Mouse (Mus musculus): Measurements from ENCODE around the gene Tgfbrap1. TPM values are rescaled to one million over a fixed set of nuclear protein-coding genes. Genes with fewer than 3 reads are reported as not detected.
"Not testable (repeated sequence)": the region's sequence is repeated elsewhere in the genome, so short reads cannot be mapped to it uniquely, and the experiment has no call there.

Gene Tgfbrap1
- total RNA-seq (2021), result 10 to 100 TPM; 40.6 to 42.3 TPM
- long read RNA-seq, experiment 1, full-length matches to known transcripts, result 16 of 37 reads
- long read RNA-seq, experiment 1, partial matches to known transcripts, result 7 of 37 reads
- long read RNA-seq, experiment 1, other reads (novel, unspliced or antisense), result 14 of 37 reads
- long read RNA-seq, experiment 2, full-length matches to known transcripts, result 15 of 35 reads
- long read RNA-seq, experiment 2, partial matches to known transcripts, result 5 of 35 reads
- long read RNA-seq, experiment 2, other reads (novel, unspliced or antisense), result 15 of 35 reads

DNA sequence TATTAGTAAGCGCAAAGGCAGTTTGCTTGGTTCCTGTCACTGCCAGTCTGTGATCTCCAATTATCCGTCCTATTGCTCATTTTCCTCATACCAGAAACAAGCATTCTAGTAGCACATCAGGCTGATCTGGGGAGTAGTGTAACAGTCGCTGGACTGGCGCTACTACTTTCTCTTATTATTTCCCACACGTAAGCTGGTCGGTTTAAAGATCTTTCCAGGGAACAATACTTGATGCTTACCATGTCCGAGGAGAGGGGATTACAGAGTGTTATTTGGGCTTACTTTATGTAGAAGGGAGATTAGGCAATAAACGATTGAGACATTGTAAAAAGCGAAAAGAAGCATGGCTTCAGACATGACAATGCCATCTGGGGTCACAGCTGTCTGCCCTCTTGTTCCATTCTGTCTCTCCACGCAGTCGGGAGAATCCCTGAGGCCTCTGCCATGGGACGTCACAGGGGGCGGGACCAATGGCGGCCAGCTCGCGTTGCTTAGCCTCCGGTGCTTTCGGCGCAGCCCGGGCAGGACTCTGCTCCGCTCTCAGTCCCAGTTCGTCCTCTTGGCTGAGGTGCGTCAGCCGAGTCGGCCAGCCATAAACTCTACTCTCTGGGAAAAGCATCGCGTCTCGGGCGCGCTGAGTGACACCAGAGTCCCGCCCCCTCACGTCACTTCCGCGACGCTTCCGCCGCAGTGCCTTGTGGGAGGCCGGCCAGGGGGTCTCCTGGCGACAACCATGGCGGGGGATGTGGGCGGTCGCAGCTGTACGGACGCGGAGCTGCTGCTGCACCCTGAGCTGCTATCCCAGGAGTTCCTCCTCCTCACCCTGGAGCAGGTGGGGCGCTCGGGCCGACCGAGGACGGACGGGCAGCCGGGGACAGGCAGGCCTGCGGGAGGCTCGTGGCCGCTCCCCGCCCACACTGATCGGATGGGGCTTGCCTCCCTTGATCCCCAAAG, at the start of gene Tgfbrap1, which contains the start of gene AI597479:
Tgfbrap1 (minus strand) TSS at position 607 of the 954 bp plus-strand sequence.
AI597479 (plus strand) TSS at position 680 of the 954 bp plus-strand sequence.
- peak; percentile 94 to 96 for DNase-seq (ENCODE audit: low spot score in 2 of 2)

DNA sequence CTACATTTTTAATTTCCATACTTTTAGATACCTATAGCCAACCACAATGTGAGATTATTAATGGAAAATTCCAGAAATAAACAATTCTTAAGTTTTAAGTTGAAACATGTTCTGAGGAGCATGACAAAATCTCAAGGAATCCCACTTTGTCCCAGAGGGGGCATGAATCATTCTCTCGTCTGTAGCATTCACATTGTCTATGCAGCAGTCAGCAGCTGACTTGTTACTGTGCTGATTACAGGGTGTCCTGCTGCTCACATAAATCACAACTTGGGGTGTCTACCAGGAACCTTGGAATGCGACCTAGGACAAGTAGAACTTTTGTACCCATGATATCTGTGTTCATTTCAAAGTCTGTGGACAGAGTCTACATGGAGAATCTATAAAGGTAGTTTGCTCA, 49.0 kb upstream of the Tgfbrap1 start:
- no peak for DNase-seq (ENCODE audit: low spot score in 2 of 2)

DNA sequence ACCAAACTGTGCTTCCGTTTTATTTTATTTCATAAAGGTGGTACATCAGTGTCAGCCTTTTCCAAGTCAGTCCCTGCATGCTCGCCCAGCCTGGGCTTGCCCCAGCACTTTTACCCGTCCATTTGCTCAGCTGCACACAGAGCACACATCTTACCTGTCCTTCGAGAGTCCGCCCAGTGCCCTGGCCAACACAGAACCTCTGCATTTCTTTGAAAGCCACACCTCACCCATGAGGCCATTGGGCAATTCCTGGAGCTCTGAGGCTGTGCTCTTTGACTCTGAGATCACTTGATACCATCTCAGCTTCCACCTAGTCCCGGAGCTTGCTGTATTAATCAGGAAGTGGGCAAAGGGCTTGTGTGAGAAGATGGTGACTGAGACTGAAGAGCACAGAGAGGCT, 47.0 kb upstream of the Tgfbrap1 start:
- no peak for DNase-seq (ENCODE audit: low spot score in 2 of 2)

DNA sequence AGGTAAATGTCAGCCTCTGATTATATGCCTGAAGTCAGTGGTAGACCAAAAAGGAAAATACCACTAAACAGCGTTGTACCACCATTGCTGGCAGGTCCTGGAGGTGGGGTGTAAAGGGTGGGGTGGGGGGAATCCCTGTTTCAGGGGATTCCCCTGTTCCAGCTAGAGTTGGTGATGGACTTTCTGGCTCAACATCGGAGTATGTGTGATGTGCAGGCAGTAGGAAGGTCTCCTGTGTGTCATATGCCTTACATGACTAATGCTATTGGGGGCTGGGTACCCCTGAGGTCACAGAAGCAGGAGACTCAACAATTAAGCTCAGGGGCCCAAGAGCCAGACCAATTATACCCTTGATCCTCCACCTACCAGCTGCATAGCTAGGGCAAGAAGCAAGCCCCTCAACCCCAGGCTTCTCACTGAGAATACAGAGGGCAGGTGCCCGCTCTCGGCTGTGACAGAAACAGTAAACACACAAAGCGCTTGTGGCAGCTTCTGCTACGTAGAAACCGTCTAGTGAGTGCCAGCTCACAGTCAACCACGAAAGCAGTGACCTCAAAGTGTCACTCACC, 46.0 kb upstream of the Tgfbrap1 start:
- DNase-seq (ENCODE audit: low spot score in 2 of 2), result no peak

DNA sequence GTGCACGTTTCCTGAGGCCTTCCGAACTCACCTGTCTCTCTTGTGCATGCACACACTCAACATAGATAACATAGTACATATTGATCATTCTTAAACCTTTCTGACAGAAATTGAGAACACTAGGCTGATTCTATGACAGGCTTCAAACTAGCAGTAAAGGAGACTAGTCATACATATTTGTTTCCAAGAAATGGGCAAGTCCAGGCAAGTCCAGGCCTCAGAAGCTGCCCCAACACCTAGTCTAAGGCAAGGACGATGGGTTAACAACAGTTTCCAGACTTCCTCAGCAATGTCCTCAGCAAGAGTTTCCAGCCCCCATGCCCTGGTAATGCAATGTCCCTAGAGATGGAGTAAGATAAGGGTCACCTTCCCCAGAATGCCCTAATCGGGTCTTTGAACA, 45.4 kb upstream of the Tgfbrap1 start:
- no peak for DNase-seq (ENCODE audit: low spot score in 2 of 2)

- no peak for DNase-seq (ENCODE audit: low spot score in 2 of 2)
Measured at GRCm38 (mm10) chr1:43143284-43143683, 44.8 kb upstream of the Tgfbrap1 start.

DNA sequence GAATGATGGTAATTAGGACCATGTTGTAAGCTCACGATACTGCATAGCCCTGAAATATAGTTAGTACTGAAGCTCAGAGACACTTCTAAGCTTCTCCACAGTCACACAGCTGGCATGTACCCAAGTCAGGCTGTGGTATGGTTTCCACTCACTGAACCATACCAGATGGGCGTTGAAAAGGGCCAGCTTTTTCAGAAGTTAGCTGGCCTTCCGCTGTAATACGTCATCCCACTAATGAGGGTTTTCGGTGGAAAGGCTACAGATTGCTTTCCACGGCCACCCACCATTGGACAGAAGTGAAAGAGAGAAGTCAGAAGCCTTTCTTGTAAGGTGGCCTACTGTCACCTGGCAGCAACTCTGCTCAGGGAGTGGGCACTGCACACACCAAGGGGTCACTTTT, 44.4 kb upstream of the Tgfbrap1 start:
- DNase-seq (ENCODE audit: low spot score in 2 of 2), result no peak

GRCm38 (mm10) chr1:43141555-43141961, 43.1 kb upstream of the Tgfbrap1 start:
- DNase-seq (ENCODE audit: low spot score in 2 of 2), result no peak

DNA sequence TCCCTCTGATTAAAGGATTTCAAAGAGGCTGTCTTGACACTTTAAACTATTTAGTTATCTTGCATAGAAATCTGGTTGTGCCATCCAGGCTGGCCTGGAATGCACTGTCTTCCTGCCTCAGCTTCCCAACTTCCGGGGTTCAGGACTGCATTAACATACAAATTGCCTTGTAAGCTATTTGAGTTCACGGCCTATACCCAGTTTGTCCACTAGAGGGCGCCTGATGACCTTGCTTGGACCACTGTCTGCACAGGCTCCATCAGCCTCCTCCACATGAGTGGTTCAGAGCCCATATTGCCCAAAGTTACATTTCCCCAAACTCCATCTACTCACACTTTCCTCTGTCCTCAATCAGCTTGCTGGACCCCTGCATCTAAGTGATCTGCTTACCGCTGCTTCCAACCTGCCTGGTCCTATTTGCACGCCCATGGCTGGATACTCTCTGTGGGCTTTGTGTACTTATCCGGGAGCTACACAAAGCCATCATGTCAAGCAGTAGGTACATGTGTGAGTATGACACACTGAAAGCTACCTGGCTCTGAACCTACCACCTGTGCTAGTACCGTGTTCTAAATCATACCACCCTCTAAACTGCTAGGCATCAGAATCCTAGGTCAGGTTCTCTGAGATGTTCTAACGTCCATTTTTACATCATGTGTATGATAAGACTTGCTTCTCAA, 41.3 kb upstream of the Tgfbrap1 start:
- peak; percentile 77 to 85 for DNase-seq (ENCODE audit: low spot score in 2 of 2)

DNA sequence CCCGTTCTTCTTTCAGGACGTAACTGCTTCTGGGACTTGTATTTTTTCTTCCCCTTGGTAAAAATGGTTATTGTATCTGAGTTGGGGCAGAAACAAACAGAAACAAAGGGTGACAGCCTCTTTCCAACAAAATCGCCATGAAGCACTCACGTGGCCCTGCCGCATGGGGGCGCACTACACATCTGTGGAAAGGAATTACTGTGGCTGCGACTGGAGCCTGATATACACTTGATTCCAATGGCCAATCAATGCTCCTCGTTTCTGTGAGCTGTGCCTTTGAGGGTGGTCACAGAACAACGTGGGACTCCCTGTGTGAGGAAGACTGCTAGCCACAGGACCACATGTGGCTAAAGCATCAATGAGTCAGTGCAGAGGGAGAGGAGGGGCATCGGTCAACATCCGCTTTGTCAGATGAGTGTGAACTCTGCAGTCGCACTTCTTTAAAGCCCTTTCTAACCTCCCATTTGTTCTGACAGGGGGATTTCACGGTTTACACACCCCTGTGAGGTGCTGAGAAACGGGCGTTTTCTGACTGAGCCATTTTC, 39.9 kb upstream of the Tgfbrap1 start:
- DNase-seq (ENCODE audit: low spot score in 2 of 2), result no peak

DNA sequence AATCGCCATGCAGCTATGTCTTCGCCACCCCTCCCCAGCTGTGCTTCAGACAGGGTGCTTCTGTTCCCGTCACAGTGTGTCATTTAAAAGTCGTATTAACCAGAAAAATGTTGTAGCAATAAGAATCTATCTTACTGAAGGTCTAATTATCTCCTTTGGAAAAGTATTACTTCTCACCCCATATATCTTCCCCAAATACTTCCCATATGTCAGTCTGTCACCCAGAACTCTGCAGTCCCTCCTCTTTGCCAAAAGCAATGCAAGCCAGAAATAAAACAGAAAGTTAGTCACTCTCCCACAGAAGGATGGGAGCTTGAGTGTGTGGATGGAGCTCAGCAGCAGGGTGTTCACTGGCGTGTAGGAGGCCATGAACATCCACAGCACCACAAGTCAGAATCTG, 38.9 kb upstream of the Tgfbrap1 start:
- peak in 1 of 2 experiments; percentile 63 for DNase-seq (ENCODE audit: low spot score in 2 of 2)

GRCm38 (mm10) chr1:43136488-43137029, 38.1 kb upstream of the Tgfbrap1 start:
- DNase-seq (ENCODE audit: low spot score in 2 of 2), result not testable (repeated sequence)

DNA sequence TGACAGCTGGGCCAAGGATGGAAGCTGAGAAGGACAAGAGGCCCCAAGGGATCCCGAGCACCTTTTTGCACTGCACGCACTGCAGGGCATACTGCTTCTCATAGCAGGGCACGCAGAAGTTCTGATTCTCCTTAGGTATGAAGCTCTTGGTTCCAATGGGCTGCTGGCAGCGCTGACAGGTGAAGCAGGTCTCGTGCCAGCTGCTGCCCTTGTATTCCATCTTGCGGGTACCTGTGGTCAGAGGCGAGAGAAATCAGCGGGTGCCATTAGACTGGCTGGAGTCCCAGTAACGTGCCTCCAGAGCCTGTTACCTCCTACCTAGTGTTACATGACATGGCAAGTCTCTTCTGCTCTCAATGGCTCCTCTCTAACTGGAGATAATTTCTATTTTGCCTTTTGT, 33.2 kb upstream of the Tgfbrap1 start:
- no peak for DNase-seq (ENCODE audit: low spot score in 2 of 2)

DNA sequence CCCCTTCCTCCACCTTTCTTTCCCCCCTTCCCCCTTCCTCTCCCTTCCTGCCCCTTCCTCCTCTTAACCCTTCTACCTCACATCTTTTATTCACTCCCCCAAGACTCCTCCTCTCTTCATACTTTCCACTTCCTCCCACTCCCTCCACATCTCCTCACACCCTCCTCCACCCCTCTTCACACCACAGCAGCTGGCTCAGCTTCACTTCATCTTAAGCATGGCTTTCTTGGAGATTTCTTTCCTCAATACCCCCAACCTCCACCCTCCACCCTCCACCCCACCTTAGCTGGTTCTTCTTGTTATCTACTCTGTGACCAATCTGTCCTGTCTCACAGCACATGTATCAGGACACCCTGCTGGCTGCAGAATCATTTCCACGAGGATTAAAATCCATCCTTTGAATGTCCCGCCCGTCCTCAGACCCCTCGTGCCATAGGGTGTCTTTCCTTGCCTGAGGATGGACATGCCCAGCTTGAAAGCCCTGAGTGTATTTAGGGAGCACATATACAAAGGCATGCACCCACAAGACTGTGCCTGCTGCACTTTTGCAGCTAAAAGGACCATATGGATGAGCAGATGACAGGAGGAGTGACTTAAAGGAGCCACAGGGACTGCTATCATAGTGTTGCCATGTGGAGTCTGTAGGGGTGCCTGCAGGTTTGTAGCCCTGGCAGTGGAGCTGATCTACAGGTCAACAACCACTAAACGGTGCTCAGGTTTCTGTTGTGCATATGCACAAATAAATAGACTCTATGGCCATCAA, 32.0 kb upstream of the Tgfbrap1 start:
- DNase-seq (ENCODE audit: low spot score in 2 of 2), result peak in 1 of 2 experiments; percentile 46

DNA sequence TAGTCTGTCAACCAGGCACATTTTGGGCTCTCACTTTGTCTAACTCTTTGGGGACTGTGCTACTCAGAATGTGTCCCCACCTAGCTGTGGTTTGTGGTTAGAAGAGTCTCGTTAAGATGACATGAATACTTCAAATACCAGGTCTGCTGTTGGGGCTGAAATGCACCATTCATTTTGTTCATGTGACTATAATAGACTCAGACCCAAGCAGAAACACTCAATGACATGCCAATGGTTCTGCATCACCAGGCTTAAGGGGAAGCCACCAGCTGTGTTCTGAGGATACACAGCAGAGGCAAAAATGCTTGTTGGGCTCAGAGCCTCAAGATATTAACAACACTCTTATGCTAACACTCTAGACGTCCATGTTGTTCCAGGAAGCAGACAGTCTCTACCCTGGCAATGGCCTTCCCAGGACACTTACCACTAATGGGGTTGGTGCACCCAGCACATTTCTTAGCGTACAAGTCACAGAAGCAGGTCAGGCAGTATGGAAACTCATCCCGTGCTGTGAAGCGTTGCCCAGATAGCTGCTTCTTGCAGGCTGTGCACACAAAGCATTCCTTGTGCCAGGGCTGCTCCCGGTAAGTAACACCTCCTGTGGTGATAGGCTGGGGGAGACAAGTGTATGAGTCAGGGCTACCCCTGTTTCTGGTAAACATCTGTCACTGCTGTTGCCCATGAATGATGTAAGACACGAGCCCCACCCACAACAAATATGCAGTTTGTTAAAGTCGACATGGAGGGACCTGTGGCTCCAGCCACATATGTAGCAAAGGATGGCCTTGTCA, 29.6 kb upstream of the Tgfbrap1 start:
- DNase-seq (ENCODE audit: low spot score in 2 of 2), result no peak

DNA sequence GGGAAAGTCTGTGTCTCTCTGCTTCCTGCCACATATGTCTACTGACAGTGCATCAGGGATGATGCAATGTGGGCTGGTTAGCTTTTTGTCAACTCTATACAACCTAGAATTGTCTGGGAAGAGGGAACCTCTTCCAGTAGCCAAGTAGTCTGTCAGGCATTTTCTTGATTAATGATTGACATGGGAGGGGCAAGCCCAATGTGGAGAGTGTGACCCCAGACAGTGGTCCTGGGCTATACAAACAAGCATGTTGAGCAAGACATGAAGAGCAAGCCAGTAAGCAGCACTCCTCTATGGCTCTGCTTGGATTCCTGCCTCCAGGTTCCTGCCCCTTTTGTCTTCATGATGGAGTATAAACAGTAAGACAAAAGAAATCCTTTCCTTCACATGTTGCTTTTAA, 28.8 kb upstream of the Tgfbrap1 start:
- DNase-seq (ENCODE audit: low spot score in 2 of 2), result no peak

DNA sequence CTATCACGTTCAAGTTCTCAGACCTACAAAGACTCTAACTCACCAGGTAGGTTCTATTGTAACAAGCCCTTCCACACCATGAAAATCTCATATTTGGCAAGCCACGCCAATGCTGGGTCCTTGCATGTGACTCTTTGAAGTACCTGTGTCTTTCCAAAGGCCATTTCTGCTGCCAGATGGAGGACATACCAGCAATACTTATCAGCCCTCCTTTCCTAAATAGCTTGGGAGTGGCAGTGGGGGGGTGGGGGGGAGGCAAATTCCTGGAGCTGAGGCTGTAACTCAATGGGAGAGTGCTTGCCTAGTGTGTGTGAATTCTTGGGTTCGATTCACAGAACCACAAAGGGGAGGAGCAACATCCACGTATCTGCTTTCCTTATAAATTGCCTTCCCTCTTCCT, 26.3 kb upstream of the Tgfbrap1 start:
- DNase-seq (ENCODE audit: low spot score in 2 of 2), result no peak

DNA sequence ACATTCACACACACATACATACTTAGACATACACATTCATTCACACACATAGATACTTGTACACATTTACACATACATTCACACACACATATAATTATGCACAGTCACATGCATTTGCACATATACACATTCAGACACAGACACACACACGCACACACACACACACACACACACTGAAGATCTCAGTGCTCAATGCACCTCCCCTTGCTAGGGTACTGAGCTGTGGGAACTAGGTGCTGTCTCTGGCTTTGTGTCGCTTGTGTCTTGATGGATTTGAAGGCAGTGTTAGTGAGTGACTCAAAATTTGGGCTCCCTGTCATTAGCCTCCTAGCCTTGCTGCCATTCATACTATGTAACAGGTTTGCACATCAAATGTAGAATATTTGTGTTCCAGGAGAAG, 24.2 kb upstream of the Tgfbrap1 start:
- no peak for DNase-seq (ENCODE audit: low spot score in 2 of 2)

- DNase-seq (ENCODE audit: low spot score in 2 of 2), result no peak
Measured at GRCm38 (mm10) chr1:43120950-43121349, 22.5 kb upstream of the Tgfbrap1 start.

Data from layer of hippocampus, postnatal 14 days (tissue).